Mouse (Mus musculus): Measurements from ENCODE around the gene A930002H24Rik.

DNA sequence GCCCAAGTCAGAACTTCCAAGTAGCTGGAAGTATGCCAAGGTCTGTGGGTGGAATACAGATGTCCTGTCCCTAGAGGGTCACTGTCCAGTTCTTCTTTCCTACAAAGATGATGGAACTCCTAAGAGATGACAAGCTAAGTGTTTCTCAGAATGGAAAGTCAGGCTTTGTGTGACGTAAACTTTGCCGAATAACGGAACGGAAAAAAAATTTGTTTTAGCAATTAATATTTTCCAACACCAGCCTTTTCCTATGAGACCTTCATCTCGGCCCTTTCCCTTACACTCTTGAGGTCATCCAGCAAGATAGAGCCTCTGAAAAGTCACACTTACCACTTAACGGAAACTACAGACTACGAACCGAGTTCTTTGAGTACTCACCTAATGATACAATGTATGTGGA lies 25.4 kb downstream of the A930002H24Rik start:
- TF ChIP-seq CTCF (IDR thresholded peaks at IDR 0.05; ENCODE audit: control insufficient read depth, insufficient read depth, insufficient replicate concordance, low read depth, low read length), result no peak
- no peak for TF ChIP-seq POLR2A (IDR thresholded peaks at IDR 0.05; ENCODE audit: control insufficient read depth, low read depth, low read length)
